Mouse (Mus musculus) A20 (cell line): ENCODE data around the gene Grn.
"Not testable (repeated sequence)": the region's sequence is repeated elsewhere in the genome, so short reads cannot be mapped to it uniquely, and the experiment has no call there.

Experiments used
- DNase-seq: peaks from one replicate; pipeline ENCODE4 v3.0.0-alpha.2; 2011; ENCODE audit warnings: low read depth, low spot score

Grn gene

GRCm38 (mm10) chr11:102430121-102431017 is at the start of gene Grn:
Grn (plus strand) TSS chr11:102430315.
- DNase-seq = peak; percentile 86

GRCm38 (mm10) chr11:102381341-102382100 is 48.6 kb upstream of the Grn start:
- DNase-seq = no peak

- no peak for DNase-seq
These were observed 47.3 kb upstream of the Grn start for GRCm38 (mm10) chr11:102382794-102383193.

- no peak for DNase-seq
These were observed 46.6 kb upstream of the Grn start for GRCm38 (mm10) chr11:102383365-102384136.

- DNase-seq = no peak
These were observed 45.7 kb upstream of the Grn start for GRCm38 (mm10) chr11:102384418-102384817.

GRCm38 (mm10) chr11:102385075-102385474 is 45.0 kb upstream of the Grn start:
- no peak for DNase-seq

- no peak for DNase-seq
These were observed 44.0 kb upstream of the Grn start for GRCm38 (mm10) chr11:102386121-102386520.

- not testable (repeated sequence) for DNase-seq
These were observed 40.7 kb upstream of the Grn start for GRCm38 (mm10) chr11:102389436-102389835.

GRCm38 (mm10) chr11:102392441-102393237 is 37.5 kb upstream of the Grn start:
- no peak for DNase-seq

GRCm38 (mm10) chr11:102393238-102393634 is 36.9 kb upstream of the Grn start, which contains the start of gene Rundc3a:
Rundc3a (plus strand) TSS chr11:102393403.
- peak; percentile 78 for DNase-seq

GRCm38 (mm10) chr11:102393719-102394420 is 36.2 kb upstream of the Grn start:
- DNase-seq = no peak

GRCm38 (mm10) chr11:102394421-102395124 is 35.5 kb upstream of the Grn start:
- no peak for DNase-seq

- no peak for DNase-seq
These were observed 34.9 kb upstream of the Grn start for GRCm38 (mm10) chr11:102395250-102395649.

- DNase-seq = no peak
These were observed 33.9 kb upstream of the Grn start for GRCm38 (mm10) chr11:102396263-102396662.

- DNase-seq = no peak
These were observed 33.4 kb upstream of the Grn start for GRCm38 (mm10) chr11:102396671-102397141.

- DNase-seq = no peak
These were observed 31.9 kb upstream of the Grn start for GRCm38 (mm10) chr11:102398007-102398825.

GRCm38 (mm10) chr11:102399107-102399506 is 31.0 kb upstream of the Grn start:
- no peak for DNase-seq

GRCm38 (mm10) chr11:102399610-102400072 is 30.5 kb upstream of the Grn start:
- DNase-seq = no peak
